Mouse (Mus musculus): ENCODE data around the gene Phlda1. TPM values are rescaled to one million over a fixed set of nuclear protein-coding genes. Genes with fewer than 3 reads are reported as not detected.

Gene Phlda1
- total RNA-seq, 4 experiments from 2014 or later, result 24.1 to 31.4 (median 25.1) TPM

- DNase-seq (ENCODE audit: low spot score in 2 of 2), result no peak
Observed at GRCm38 (mm10) chr10:111504606-111505005, 1.5 kb upstream of the Phlda1 start.

GRCm38 (mm10) chr10:111505406-111505805, 680 bp upstream of the Phlda1 start:
- no peak for DNase-seq (ENCODE audit: low spot score in 2 of 2)

- peak; percentile 27 to 59 for DNase-seq (ENCODE audit: low spot score in 2 of 2)
Observed at GRCm38 (mm10) chr10:111506926-111507459, 907 bp downstream of the Phlda1 start.

- peak; percentile 47 to 59 for DNase-seq (ENCODE audit: low spot score in 2 of 2)
Observed at GRCm38 (mm10) chr10:111507460-111508211, 1.6 kb downstream of the Phlda1 start.

GRCm38 (mm10) chr10:111508324-111509080, 2.4 kb downstream of the Phlda1 start:
- DNase-seq (ENCODE audit: low spot score in 2 of 2), result no peak

GRCm38 (mm10) chr10:111509103-111509784, 3.2 kb downstream of the Phlda1 start:
- DNase-seq (ENCODE audit: low spot score in 2 of 2), result no peak

GRCm38 (mm10) chr10:111509981-111510380, 3.9 kb downstream of the Phlda1 start:
- no peak for DNase-seq (ENCODE audit: low spot score in 2 of 2)

GRCm38 (mm10) chr10:111510798-111511197, 4.7 kb downstream of the Phlda1 start:
- DNase-seq (ENCODE audit: low spot score in 2 of 2), result no peak

GRCm38 (mm10) chr10:111512036-111512568, 6.0 kb downstream of the Phlda1 start:
- no peak for DNase-seq (ENCODE audit: low spot score in 2 of 2)

- DNase-seq (ENCODE audit: low spot score in 2 of 2), result no peak
Observed at GRCm38 (mm10) chr10:111514282-111514885, 8.3 kb downstream of the Phlda1 start.

GRCm38 (mm10) chr10:111515071-111516010, 9.3 kb downstream of the Phlda1 start:
- no peak for DNase-seq (ENCODE audit: low spot score in 2 of 2)

- no peak for DNase-seq (ENCODE audit: low spot score in 2 of 2)
Observed at GRCm38 (mm10) chr10:111516172-111516588, 10.1 kb downstream of the Phlda1 start.

- no peak for DNase-seq (ENCODE audit: low spot score in 2 of 2)
Observed at GRCm38 (mm10) chr10:111516804-111517436, 10.8 kb downstream of the Phlda1 start.

GRCm38 (mm10) chr10:111518350-111518749, 12.3 kb downstream of the Phlda1 start:
- DNase-seq (ENCODE audit: low spot score in 2 of 2), result no peak

GRCm38 (mm10) chr10:111519620-111520370, 13.7 kb downstream of the Phlda1 start:
- DNase-seq (ENCODE audit: low spot score in 2 of 2), result no peak

GRCm38 (mm10) chr10:111520621-111521020, 14.5 kb downstream of the Phlda1 start:
- no peak for DNase-seq (ENCODE audit: low spot score in 2 of 2)

GRCm38 (mm10) chr10:111521636-111522035, 15.6 kb downstream of the Phlda1 start:
- no peak for DNase-seq (ENCODE audit: low spot score in 2 of 2)

- no peak for DNase-seq (ENCODE audit: low spot score in 2 of 2)
Observed at GRCm38 (mm10) chr10:111522230-111522629, 16.1 kb downstream of the Phlda1 start.

- no peak for DNase-seq (ENCODE audit: low spot score in 2 of 2)
Observed at GRCm38 (mm10) chr10:111523894-111524293, 17.8 kb downstream of the Phlda1 start.
